Mouse (Mus musculus) cerebellum, adult (tissue): ENCODE results near the gene Camkv.
A peak's percentile ranks its signal among the peaks of the same experiment; 100 is the strongest.

Source experiments
- ATAC-seq: cut with Nextera tagmentation; 2 replicates; pipeline ENCODE4 v1.9.2; 2017; ENCODE audit warnings: mild to moderate bottlenecking, moderate library complexity, mixed read lengths; ENCODE audit not compliant: insufficient number of reproducible peaks, low FRiP score, low TSS enrichment

Gene Camkv

DNA sequence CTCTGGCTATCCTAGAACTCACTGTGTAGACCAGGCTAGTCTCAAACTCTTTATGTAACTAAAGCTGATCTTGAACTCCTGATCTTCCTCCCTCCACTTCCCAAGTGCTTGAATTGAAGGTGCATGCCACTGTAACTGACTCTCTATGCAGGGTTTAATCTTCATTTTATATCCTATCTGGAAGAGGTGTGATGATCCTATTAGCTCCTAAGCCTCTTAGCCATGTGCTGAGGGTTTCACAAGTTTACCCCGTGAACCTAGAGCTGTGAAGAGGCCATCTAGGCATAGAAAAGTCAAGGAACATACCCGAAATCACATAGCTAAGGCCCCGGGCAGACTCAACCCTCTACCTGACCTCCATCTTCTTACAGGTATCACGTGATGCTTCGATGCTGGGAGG, 16.0 kb upstream of the Camkv start:
- ATAC-seq: no peak

- ATAC-seq: no peak
Measured at GRCm38 (mm10) chr9:107923021-107923420, 12.5 kb upstream of the Camkv start.

GRCm38 (mm10) chr9:107923956-107924355, 11.5 kb upstream of the Camkv start:
- ATAC-seq: no peak

GRCm38 (mm10) chr9:107925251-107925650, 10.2 kb upstream of the Camkv start:
- no peak for ATAC-seq

- ATAC-seq: no peak
Measured at GRCm38 (mm10) chr9:107926920-107927420, 8.5 kb upstream of the Camkv start.

DNA sequence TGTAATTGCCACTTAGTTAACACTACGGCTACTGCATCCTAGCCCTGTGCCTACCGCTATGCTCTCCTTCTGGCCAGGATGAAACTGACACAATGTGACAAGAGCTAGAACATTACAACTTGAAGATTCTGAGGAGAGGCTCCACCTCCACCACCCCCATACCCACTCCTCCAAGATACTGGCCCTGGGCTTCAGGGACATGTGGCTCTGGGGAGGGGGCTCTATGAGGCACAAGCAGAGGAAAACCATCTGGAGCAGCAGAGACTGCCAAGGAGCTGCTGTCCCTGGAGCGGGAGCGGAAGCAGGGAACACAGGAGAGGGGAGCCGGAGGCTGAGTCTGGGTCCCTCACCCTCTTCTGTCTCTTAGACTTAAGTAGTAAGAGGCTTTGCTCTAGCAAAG, 7.7 kb upstream of the Camkv start:
- ATAC-seq: no peak

DNA sequence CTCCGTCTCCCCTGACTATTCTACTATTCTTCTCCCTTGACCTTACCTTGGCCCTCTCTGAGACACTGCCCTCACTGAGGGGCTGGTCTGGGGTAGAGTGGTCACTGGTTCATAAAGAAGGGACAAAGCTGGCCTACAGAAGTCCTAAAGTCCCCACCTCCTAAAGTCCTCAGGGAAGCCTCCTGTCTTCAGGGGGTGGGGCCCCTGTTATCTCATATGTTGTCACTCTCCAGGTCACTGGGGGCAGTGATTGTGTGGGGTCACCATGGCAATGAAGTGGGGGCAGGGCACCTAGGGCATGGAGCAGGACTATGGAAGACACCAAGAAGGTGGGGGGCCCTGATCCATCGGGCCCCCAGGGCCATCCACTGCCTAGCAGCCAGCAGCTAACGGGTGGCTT, 7.3 kb upstream of the Camkv start, which contains the start of gene Actl11:
Actl11 (plus strand) TSS at position 301 of the 400 bp plus-strand sequence.
- no peak for ATAC-seq

GRCm38 (mm10) chr9:107932221-107932620, 3.3 kb upstream of the Camkv start:
- no peak for ATAC-seq

- no peak for ATAC-seq
Measured at GRCm38 (mm10) chr9:107934146-107934545, 1.3 kb upstream of the Camkv start.

DNA sequence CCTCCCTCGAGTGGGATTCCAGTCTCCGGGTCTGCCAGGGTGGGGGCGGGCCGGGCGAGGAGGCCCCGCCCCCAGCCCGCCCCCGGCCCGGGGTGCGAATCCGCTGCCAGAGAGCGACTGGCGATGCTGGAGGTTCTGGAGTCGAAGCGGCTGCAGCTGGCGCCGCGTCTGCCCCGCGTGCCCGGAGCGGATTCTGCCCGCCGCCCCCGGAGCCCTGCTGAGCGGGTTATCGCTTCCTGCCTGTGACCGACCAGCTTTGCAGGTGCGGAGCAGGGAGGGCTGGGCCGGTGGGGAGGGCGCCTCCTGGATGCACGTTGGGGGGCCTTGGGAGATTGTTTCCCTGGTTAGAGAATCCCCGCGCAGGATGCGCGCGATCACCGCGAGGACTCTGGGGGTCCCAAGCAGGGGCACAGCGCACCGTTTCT, 328 bp downstream of the Camkv start:
- ATAC-seq: no peak

DNA sequence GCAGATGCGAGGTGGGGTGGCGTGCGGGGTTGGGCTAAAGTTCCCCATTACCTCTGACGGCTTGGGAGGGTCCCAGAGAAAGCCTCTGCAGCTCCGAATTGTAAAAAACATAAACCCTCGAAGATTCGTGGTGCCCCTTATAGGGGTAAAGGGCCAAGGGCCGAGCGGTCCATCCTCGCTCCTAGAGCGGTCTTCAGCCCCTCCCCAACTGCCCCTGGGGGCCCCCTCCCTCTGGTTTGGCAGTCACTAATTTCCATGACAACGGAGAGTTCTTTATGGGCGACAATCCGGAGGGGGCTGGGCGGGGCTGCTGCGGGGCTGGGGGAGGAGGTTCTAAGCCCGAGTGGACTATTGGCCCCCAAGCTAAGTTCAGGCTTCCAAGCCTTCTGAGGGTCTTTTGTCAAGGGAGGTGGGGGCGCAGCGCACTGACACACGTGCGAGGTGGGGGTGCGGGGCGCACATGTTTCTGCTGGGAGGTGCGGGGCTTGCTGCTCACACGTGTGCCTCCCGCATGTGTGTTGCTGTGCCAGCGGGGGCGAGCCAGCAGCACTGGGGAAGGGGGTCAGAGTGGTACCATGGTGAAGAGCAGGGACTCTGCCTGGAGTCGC, 845 bp downstream of the Camkv start:
- no peak for ATAC-seq

- no peak for ATAC-seq
Measured at GRCm38 (mm10) chr9:107936831-107937230, 1.4 kb downstream of the Camkv start.

- 0 out of 2 replicates have a peak, but pooled peaks have one; percentile 17 for ATAC-seq
Measured at GRCm38 (mm10) chr9:107947241-107948194, 12.0 kb downstream of the Camkv start.

GRCm38 (mm10) chr9:107949184-107949921, 13.9 kb downstream of the Camkv start:
- no peak for ATAC-seq

- no peak for ATAC-seq
Measured at GRCm38 (mm10) chr9:107949922-107950235, 14.4 kb downstream of the Camkv start, which contains the start of gene Traip. TSS of gene Traip (plus strand) at chr9:107950136.

DNA sequence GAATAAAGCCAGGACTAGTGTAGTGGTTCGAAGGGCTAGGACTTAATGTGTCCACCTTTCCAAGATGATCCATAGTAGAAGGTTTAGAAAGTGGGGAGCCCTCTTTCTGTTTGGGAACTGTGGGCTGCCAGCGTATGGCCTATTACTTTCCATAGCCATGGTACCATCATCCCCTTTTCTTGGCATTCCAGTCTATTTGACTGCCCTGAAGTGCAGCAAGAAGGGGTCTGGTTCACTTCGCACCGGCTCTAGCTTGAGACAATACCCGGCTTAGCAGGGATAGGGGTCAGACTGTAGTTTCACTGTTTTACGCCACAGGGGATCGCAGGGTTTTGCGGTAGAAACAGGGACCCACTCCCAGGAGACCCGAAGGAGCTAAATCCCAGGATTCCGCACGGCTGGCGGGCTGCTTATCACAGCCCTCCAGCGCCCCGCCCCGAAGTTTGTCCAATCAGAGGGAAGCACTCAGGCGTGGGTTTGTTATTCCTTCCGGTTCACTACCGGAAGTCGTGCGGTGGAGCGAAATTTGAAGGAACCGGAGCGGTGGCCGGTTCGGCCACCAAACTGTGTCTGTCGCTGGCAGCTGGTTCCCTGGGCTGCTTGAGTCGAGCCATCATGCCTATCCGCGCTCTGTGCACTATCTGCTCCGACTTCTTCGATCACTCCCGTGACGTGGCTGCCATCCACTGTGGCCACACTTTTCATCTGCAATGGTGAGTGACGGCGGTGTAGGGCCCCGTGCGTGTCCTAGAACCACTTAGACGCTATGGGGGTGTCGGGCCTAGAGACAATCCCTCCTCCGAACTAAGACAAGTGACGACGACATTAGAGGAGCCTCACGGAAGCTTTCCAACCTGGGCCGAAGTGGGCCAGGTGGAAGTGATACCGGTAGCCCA, 15.2 kb downstream of the Camkv start:
- peak; percentile 85 for ATAC-seq

GRCm38 (mm10) chr9:107955613-107956289, 20.3 kb downstream of the Camkv start:
- ATAC-seq: no peak

GRCm38 (mm10) chr9:107957141-107957540, 21.7 kb downstream of the Camkv start:
- no peak for ATAC-seq

DNA sequence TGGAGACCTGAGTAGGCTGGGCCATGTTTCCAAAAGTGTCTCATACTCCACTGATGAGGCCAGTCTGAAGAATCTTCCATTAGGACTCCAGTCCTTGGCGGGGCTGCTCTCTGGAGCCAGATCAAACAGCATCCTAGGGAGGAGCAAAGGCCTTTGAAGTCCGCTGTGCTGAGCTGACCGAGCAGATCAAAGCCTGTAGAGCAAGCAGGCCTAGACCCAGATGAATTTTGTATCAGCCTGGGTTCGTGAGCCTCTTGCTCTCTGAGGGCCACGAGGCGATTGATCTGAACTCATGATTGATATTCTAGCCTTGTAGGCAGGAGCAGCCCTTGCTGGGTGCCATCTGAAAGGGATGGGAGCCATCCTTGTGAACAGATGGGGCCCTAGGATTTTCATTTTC, 24.4 kb downstream of the Camkv start:
- no peak for ATAC-seq
